In genomic region chr1:165459503-165460181, GRCm38 (mm10) we compare ENCODE assay signal across 8 mouse cellular contexts. TPM values are rescaled to one million over a fixed set of nuclear protein-coding genes. Genes with fewer than 3 reads are reported as not detected.
A peak's percentile ranks its signal among the peaks of the same experiment; 100 is the strongest.
DNase-seq lines count a peak whose midpoint lies in the region; ATAC-seq and TF ChIP-seq lines count a peak whose summit lies in the region.

No protein-coding gene starts in this region.

- intact Hi-C loops in heart, postnatal 36 days (cut with DNase I) = loop anchor here (5.0 to 10.0 kb wide), 7 partner anchors 43 to 543 kb away; partner anchors contain the start of genes Creg1, Pou2f1 and Tiprl

- H3K4me3 ChIP-seq in ES-E14 (ENCODE audit: insufficient read depth in 1 of 2, low read depth in 1 of 2, low read length in 2 of 2, poor library complexity in 1 of 2, severe bottlenecking in 1 of 2) = peak overlapping the region; percentile 82 to 92
- H3K4me3 ChIP-seq in forebrain, embryonic 14.5 days (ENCODE audit: low read depth, low read length) = peak overlapping the region; percentile 86
- peak overlapping the region; percentile 84 for H3K4me3 ChIP-seq in lung, embryonic 15.5 days

- DNase-seq in ES-E14 (ENCODE audit: low read depth, low spot score) = peak; percentile 21
- DNase-seq in cerebellum, adult 11-12 months = peak; percentile 79
- DNase-seq in forebrain, embryonic 14.5 days (ENCODE audit: low spot score) = peak; percentile 48
- DNase-seq in heart, postnatal 36 days = peak; percentile 65 to 73
- peak; percentile 32 for DNase-seq in layer of hippocampus, adult 9-11 months
- DNase-seq in ovary, postnatal 10 days (ENCODE audit: low spot score) = peak; percentile 29
- peak; percentile 65 for DNase-seq in thymus, postnatal 25 days

- ATAC-seq in forebrain, embryonic 14.5 days = no peak
- ATAC-seq in lung, embryonic 15.5 days (ENCODE audit: borderline replicate concordance, extremely low read depth, low FRiP score, low TSS enrichment) = peak; percentile 7; the same call in 1 of the 2 replicates

- WGBS in forebrain, embryonic 14.5 days = under 1% methylated on average over 51 of the region's 60 CpGs
- WGBS in lung, embryonic 15.5 days = 0% methylated on average over 58 of the region's 60 CpGs

- peak overlapping the region; percentile 78 for H3K9ac ChIP-seq in ES-E14 (ENCODE audit: insufficient read depth, low read depth, low read length, poor library complexity, severe bottlenecking)
- peak overlapping the region; percentile 82 for H3K9ac ChIP-seq in forebrain, embryonic 14.5 days (ENCODE audit: low read length)
- H3K9ac ChIP-seq in lung, embryonic 15.5 days = peak overlapping the region; percentile 72

- H3K9me3 ChIP-seq in ES-E14 (ENCODE audit: control insufficient read depth, insufficient read depth, low read depth, low read length) = no peaks in the 10 kb centered on the region
- H3K9me3 ChIP-seq in forebrain, embryonic 14.5 days (replicated peaks; ENCODE audit: control insufficient read depth, low read length) = no peaks in the 10 kb centered on the region
- H3K9me3 ChIP-seq in lung, embryonic 15.5 days = no peaks in the 10 kb centered on the region

- H3K27me3 ChIP-seq in forebrain, embryonic 14.5 days (replicated peaks; ENCODE audit: control insufficient read depth, insufficient read depth, low read length) = no peaks in the 10 kb centered on the region
- H3K27me3 ChIP-seq in lung, embryonic 15.5 days = no peaks in the 10 kb centered on the region

- in situ Hi-C loops in ES-E14 (cut with MboI; ENCODE audit: low sequenced_read_pairs in 2 of 2, unreplicated experiment in 2 of 2) = no loop called here

- H3K36me3 ChIP-seq in ES-E14 (ENCODE audit: control insufficient read depth, insufficient read depth, low read length, poor library complexity, severe bottlenecking) = no peaks in the 10 kb centered on the region
- no peaks in the 10 kb centered on the region for H3K36me3 ChIP-seq in forebrain, embryonic 14.5 days (ENCODE audit: control insufficient read depth, insufficient read depth, low read length)
- no peaks in the 10 kb centered on the region for H3K36me3 ChIP-seq in lung, embryonic 15.5 days

- peak overlapping the region; percentile 84 for H3K4me2 ChIP-seq in forebrain, embryonic 14.5 days (ENCODE audit: low read length)
- H3K4me2 ChIP-seq in lung, embryonic 15.5 days = peak overlapping the region; percentile 72

- peak overlapping the region; percentile 22; the same call in 1 of the 2 replicates for H3K27ac ChIP-seq in ES-E14 (ENCODE audit: insufficient read depth, low read depth, low read length, poor library complexity, severe bottlenecking)
- peak overlapping the region; percentile 92 for H3K27ac ChIP-seq in forebrain, embryonic 14.5 days (ENCODE audit: low read depth, low read length)
- H3K27ac ChIP-seq in lung, embryonic 15.5 days = peak overlapping the region; percentile 96

- H3K4me1 ChIP-seq in ES-E14 (ENCODE audit: control insufficient read depth in 2 of 2, insufficient read depth in 2 of 2, low read length in 2 of 2, poor library complexity in 1 of 2) = 0 out of 4 replicates have a peak, but pooled peaks cover 0 to 2% of the 10 kb centered on the region in 2 experiments
- H3K4me1 ChIP-seq in forebrain, embryonic 14.5 days (ENCODE audit: control insufficient read depth, insufficient read depth, low read length) = 0 out of 2 replicates have a peak, but pooled peaks cover 6% of the 10 kb centered on the region
- H3K4me1 ChIP-seq in lung, embryonic 15.5 days = peaks cover 11% of the 10 kb centered on the region

TF ChIP-seq in ES-E14, 5 proteins besides CTCF, POLR2A, EP300 and RAD21:
- TF ChIP-seq ZNF384 (IDR thresholded peaks at IDR 0.05; ENCODE audit: low read depth, low read length) = no peak
- TF ChIP-seq CHD2 (IDR thresholded peaks at IDR 0.05; ENCODE audit: low read depth, low read length) = no peak
TF ChIP-seq in ES-E14: peak in this region for 0.

RNA-seq across cellular contexts. Expression of gene Dcaf6, which starts 0.6 kb away (rescaled TPM):
- total RNA-seq in ES-E14 (2012; rRNA removed) = 9.2 and 10.2 TPM in 2 replicates
- 13.4 and 17.1 TPM in 2 replicates for polyA plus RNA-seq in forebrain, embryonic 14.5 days (2014; fragmentation: Nextera tagmentation; extraction: Ambion mirVana)
- total RNA-seq in heart, postnatal 36 days (2021) = 100 to 1,000 TPM; 104 to 106 TPM
- polyA plus RNA-seq in lung, embryonic 15.5 days (2015; fragmentation: Nextera tagmentation; extraction: Ambion mirVana) = 11.3 and 13.5 TPM in 2 replicates

RNA-seq across cellular contexts. Expression of gene Mpc2, which starts 0.8 kb away (rescaled TPM):
- total RNA-seq in ES-E14 (2012; rRNA removed) = 17.3 and 26.8 TPM in 2 replicates
- polyA plus RNA-seq in forebrain, embryonic 14.5 days (2014; fragmentation: Nextera tagmentation; extraction: Ambion mirVana) = 190 and 197 TPM in 2 replicates
- 100 to 1,000 TPM; 580 to 663 TPM for total RNA-seq in heart, postnatal 36 days (2021)
- 120 and 130 TPM in 2 replicates for polyA plus RNA-seq in lung, embryonic 15.5 days (2015; fragmentation: Nextera tagmentation; extraction: Ambion mirVana)

RNA-seq across cellular contexts. Expression of gene Adcy10, which starts 25.3 kb away (rescaled TPM):
- 0.11 and 0.22 TPM in 2 replicates for total RNA-seq in ES-E14 (2012; rRNA removed)
- polyA plus RNA-seq in forebrain, embryonic 14.5 days (2014; fragmentation: Nextera tagmentation; extraction: Ambion mirVana) = 0.05 and 0.14 TPM in 2 replicates
- total RNA-seq in heart, postnatal 36 days (2021) = not detected
- 0.08 TPM in 1 of 2 replicates, not detected in the other for polyA plus RNA-seq in lung, embryonic 15.5 days (2015; fragmentation: Nextera tagmentation; extraction: Ambion mirVana)

Comparison
In these comparisons a context has a peak if more than half of its experiments do, and no peak if none do; other contexts are left out.
1. DNase-seq: peak in every context shown above with its lines; median percentile 79 in cerebellum, adult 11-12 months; 69 in heart, postnatal 36 days; 65 in thymus, postnatal 25 days; 48 in forebrain, embryonic 14.5 days; 32 in layer of hippocampus, adult 9-11 months; 29 in ovary, postnatal 10 days; 21 in ES-E14.
2. H3K27ac ChIP-seq: peak in every context shown above with its lines; median percentile 96 in lung, embryonic 15.5 days; 92 in forebrain, embryonic 14.5 days; 22 in ES-E14.
3. RNA of gene Mpc2, which starts 0.8 kb away (total RNA-seq): 580 to 663 TPM in heart, postnatal 36 days; 17.3 to 26.8 TPM in ES-E14; every median in the first group is over 10 times any median in the second.
4. Peak in every context shown above with its lines, with median percentiles within 50 percentile points of each other: H3K4me3 ChIP-seq and H3K9ac ChIP-seq.